Mouse (Mus musculus) bone marrow macrophage, adult 2 months (primary cell): ENCODE data around the gene Ppp1r21.

ENCODE experiments used
- CTCF ChIP-seq: IDR thresholded peaks from 2 replicates; pipeline ENCODE4 v1.5.1; 2012; ENCODE audit warnings: low read depth, mild to moderate bottlenecking, low read length, moderate library complexity
- POLR2A ChIP-seq: IDR thresholded peaks from 2 replicates; pipeline ENCODE4 v1.6.1; 2012; ENCODE audit warnings: mild to moderate bottlenecking, low read depth, low read length, borderline replicate concordance

GRCm38 (mm10) chr17:88624386-88624785 is 94.5 kb downstream of the Ppp1r21 start:
- TF ChIP-seq CTCF (no peak), POLR2A (no peak)
